Mouse (Mus musculus) C3H10T1/2 (cell line): Measurements from ENCODE around the gene Fgd3. TPM values are rescaled to one million over a fixed set of nuclear protein-coding genes. Genes with fewer than 3 reads are reported as not detected.

Experiments used
- polyA plus RNA-seq, 2 experiments: library from polyadenylated mRNA; unstranded; fragments of >200 nt; fragmentation: generic; extraction: Trizol; gene quantifications; one replicate each; pipeline ENCODE4 v1.2.1; 2012; ENCODE audit warnings: missing spikeins in 2 of 2

The Fgd3 gene
- polyA plus RNA-seq = 1 to 10 TPM; 2.8 to 4.8 TPM

GRCm38 (mm10) chr13:49320040-49320439 lies at the start of gene Fgd3:
Fgd3 (minus strand) TSS chr13:49320311.

GRCm38 (mm10) chr13:49341012-49341830 lies 21.1 kb upstream of the Fgd3 start, which contains the start of gene Bicd2:
Bicd2 (plus strand) TSS chr13:49341585.

GRCm38 (mm10) chr13:49248467-49248862 lies 71.6 kb downstream of the Fgd3 start, which contains the start of gene Susd3:
Susd3 (minus strand) TSS chr13:49248706.

DNA sequence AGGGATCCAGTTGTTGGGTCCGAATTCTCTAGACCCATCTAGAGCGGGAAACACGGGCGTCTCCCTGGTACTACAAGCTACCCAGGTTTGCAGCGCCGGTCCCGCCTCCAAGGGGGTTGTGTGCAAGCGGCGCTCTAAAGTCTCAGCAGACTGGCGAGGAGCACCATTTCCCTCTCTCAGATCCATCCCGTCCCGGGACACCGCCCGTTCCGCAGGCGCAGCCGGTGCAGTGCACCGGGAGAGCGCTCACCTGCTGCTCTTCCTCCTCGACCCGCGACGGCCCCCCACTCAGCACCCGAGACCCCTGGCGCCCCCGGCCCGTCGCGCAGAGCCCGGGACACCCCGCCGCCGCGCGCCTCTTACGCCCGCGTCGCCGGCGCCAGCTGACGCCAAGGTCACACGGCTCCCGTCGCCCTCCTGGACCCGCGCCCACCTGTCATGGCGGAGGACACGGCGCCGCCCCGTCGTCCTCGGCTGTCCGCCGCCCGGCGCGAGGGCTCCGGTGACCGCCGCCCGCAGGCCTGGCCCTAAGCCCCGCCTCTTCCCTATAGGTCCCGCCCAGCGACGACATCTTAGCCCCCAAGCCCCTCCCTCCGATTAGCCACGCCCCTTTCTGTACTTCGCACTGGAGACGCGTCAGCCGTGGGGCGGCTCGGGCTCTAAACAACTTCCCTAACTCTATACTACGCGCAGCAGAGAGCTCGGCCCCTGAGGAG lies 104.4 kb downstream of the Fgd3 start, which contains the start of gene Card19:
Gene Card19, minus strand, starts transcription at position 534 of the 716 bp plus-strand sequence.

Other genes with a start within 250 kb of the Fgd3 start
- gene Wnk2, start 172.3 kb downstream of the Fgd3 start, polyA plus RNA-seq = under 1 TPM in 1 of 2 experiments, not detected in 1; 0.01 TPM
- 100 to 1,000 TPM in 1 of 2 experiments, 10 to 100 TPM in 1; 97.4 to 107 TPM for gene Ninj1, start 132.8 kb downstream of the Fgd3 start, polyA plus RNA-seq
- gene Card19, start 104.3 kb downstream of the Fgd3 start, polyA plus RNA-seq = 100 to 1,000 TPM in 1 of 2 experiments, 10 to 100 TPM in 1; 84.7 to 126 TPM
- not detected for gene Susd3, start 71.6 kb downstream of the Fgd3 start, polyA plus RNA-seq
- 10 to 100 TPM in 1 of 2 experiments, 1 to 10 TPM in 1; 3.5 to 18.4 TPM for gene Bicd2, start 21.3 kb upstream of the Fgd3 start, polyA plus RNA-seq
- gene Ippk, start 100.9 kb upstream of the Fgd3 start, polyA plus RNA-seq = 1 to 10 TPM in 1 of 2 experiments, under 1 TPM in 1; 0.75 to 3.3 TPM
- gene Tes3-ps, start 173.0 kb upstream of the Fgd3 start, polyA plus RNA-seq = under 1 TPM; 0.05 to 0.30 TPM
- gene Ecm2, start 184.5 kb upstream of the Fgd3 start, polyA plus RNA-seq = 1 to 10 TPM in 1 of 2 experiments, under 1 TPM in 1; 0.01 to 1.6 TPM
- 1 to 10 TPM in 1 of 2 experiments, under 1 TPM in 1; 0.04 to 5.0 TPM for gene Aspn, start 224.1 kb upstream of the Fgd3 start, polyA plus RNA-seq